Mouse (Mus musculus) left cerebral cortex, postnatal 14 days (tissue): ENCODE results near the gene Bach2. TPM values are rescaled to one million over a fixed set of nuclear protein-coding genes. Genes with fewer than 3 reads are reported as not detected.
A peak's percentile ranks its signal among the peaks of the same experiment; 100 is the strongest.

Source experiments
- DNase-seq, 2 experiments: peaks; one replicate each; pipeline ENCODE4 v3.0.0; 2021 to 2022; ENCODE audit warnings: low spot score in 2 of 2, mixed read lengths in 1 of 2
- intact Hi-C: fragments of 180-260 bp; cut with DNase I; formaldehyde crosslinking; loops from one replicate; pipeline ENCODE4 v1.15.1; 2025
- total RNA-seq, 2 experiments: library from RNA; stranded (reverse); gene quantifications; 2 replicates each; pipeline ENCODE4 v1.2.3; 2021

Bach2 gene
- total RNA-seq, 2 experiments from 2014 or later = 22.4 to 24.8 TPM

- intact Hi-C loops = no loop called here
- DNase-seq = no peak
These were observed 285.7 kb downstream of the Bach2 start for GRCm38 (mm10) chr4:32524282-32524681.

- DNase-seq = no peak
- intact Hi-C loops = no loop called here
These were observed 286.4 kb downstream of the Bach2 start for GRCm38 (mm10) chr4:32525000-32525399.

- intact Hi-C loops = no loop called here
- DNase-seq = no peak
These were observed 287.7 kb downstream of the Bach2 start for GRCm38 (mm10) chr4:32526228-32526836.

- DNase-seq = no peak
- intact Hi-C loops = no loop called here
These were observed 290.9 kb downstream of the Bach2 start for GRCm38 (mm10) chr4:32529443-32529995.

- peak; percentile 30 to 55 for DNase-seq
- intact Hi-C loops = loop anchor here (5.0 to 10.0 kb wide), 2 partner anchors 98 to 476 kb away; no protein-coding TSS in a partner anchor
These were observed 291.9 kb downstream of the Bach2 start for GRCm38 (mm10) chr4:32530421-32530920.

- intact Hi-C loops = loop anchor here (5.0 to 10.0 kb wide), 2 partner anchors 99 to 476 kb away; no protein-coding TSS in a partner anchor
- DNase-seq = peak; percentile 51 to 58
These were observed 292.6 kb downstream of the Bach2 start for GRCm38 (mm10) chr4:32530921-32531846.

- intact Hi-C loops = loop anchor here (5.0 to 10.0 kb wide), 2 partner anchors 100 to 477 kb away; no protein-coding TSS in a partner anchor
- DNase-seq = no peak
These were observed 293.5 kb downstream of the Bach2 start for GRCm38 (mm10) chr4:32532079-32532478.

- no peak for DNase-seq
- intact Hi-C loops = loop anchor here (5.0 to 10.0 kb wide), 2 partner anchors 101 to 479 kb away; no protein-coding TSS in a partner anchor
These were observed 295.1 kb downstream of the Bach2 start for GRCm38 (mm10) chr4:32533735-32534134.

- no peak for DNase-seq
- intact Hi-C loops = loop anchor here (10.0 kb wide), 1 partner anchor 481 kb away; no protein-coding TSS in a partner anchor
These were observed 297.0 kb downstream of the Bach2 start for GRCm38 (mm10) chr4:32535626-32536025.

- intact Hi-C loops = loop anchor here (10.0 kb wide), 1 partner anchor 482 kb away; no protein-coding TSS in a partner anchor
- DNase-seq = no peak
These were observed 298.4 kb downstream of the Bach2 start for GRCm38 (mm10) chr4:32536870-32537508.

- intact Hi-C loops = loop anchor here (2.0 to 10.0 kb wide), 2 partner anchors 299 to 483 kb away; partner anchors contain the start of gene Bach2
These were observed 299.5 kb downstream of the Bach2 start for GRCm38 (mm10) chr4:32538088-32538487.

GRCm38 (mm10) chr4:32538488-32538887 lies 299.9 kb downstream of the Bach2 start:
- no peak for DNase-seq
- intact Hi-C loops = loop anchor here (2.0 to 10.0 kb wide), 2 partner anchors 300 to 484 kb away; partner anchors contain the start of gene Bach2

More at GRCm38 (mm10) chr4:32538088-32538487, 299.5 kb downstream of the Bach2 start:
- peak; percentile 76 to 80 for DNase-seq

- intact Hi-C loops = loop anchor here (2.0 to 10.0 kb wide), 2 partner anchors 300 to 484 kb away; partner anchors contain the start of gene Bach2
- no peak for DNase-seq
These were observed 300.4 kb downstream of the Bach2 start for GRCm38 (mm10) chr4:32538987-32539386.

GRCm38 (mm10) chr4:32544821-32545545 lies 306.4 kb downstream of the Bach2 start:
- peak in 1 of 2 experiments; percentile 42 for DNase-seq
- intact Hi-C loops = no loop called here

GRCm38 (mm10) chr4:32545548-32545947 lies 306.9 kb downstream of the Bach2 start:
- no peak for DNase-seq
- intact Hi-C loops = no loop called here

- DNase-seq = no peak
- intact Hi-C loops = no loop called here
These were observed 310.5 kb downstream of the Bach2 start for GRCm38 (mm10) chr4:32549150-32549549.

- intact Hi-C loops = no loop called here
These were observed 312.7 kb downstream of the Bach2 start for GRCm38 (mm10) chr4:32551337-32551736.

GRCm38 (mm10) chr4:32555506-32555905 lies 316.9 kb downstream of the Bach2 start:
- intact Hi-C loops = no loop called here
- no peak for DNase-seq

More at GRCm38 (mm10) chr4:32551337-32551736, 312.7 kb downstream of the Bach2 start:
- DNase-seq = no peak
